In the genomic region with DNA sequence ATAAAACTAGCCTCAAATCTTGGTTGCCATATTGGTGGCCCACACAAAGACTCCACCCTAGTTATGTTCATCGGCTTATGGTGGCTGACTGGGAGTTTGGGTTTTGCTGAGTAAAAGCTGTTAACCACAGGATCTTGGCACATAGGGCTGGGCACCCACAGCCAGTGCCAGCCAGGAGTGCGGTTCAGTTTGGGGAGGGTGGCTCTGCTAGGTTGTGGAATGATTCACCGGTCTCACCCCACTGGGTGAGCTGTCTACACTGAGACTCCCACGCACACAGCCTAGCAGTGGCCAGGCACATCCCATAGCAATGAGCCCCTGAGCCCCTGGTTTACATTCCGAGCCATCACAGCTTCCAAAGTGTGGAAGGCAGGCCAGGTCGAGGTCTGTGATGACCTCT, we compare ENCODE assay signal across 18 mouse cellular contexts. TPM values are rescaled to one million over a fixed set of nuclear protein-coding genes. Genes with fewer than 3 reads are reported as not detected.
DNase-seq lines count a peak whose midpoint lies in the region; ATAC-seq and TF ChIP-seq lines count a peak whose summit lies in the region.
"Had no signal": no experiment of that assay in that cellular context is flagged by ENCODE, and none has a peak within 500 bp of the region (broad histone marks: within the 10 kb centered on the region; RNA-seq: fewer than 3 reads in every experiment).

No protein-coding gene starts in this region.

- no peak for DNase-seq in kidney, postnatal 0 days (ENCODE audit: low spot score)
- DNase-seq in kidney, postnatal 10 days, result no peak
- peak; percentile 51 for DNase-seq in Muller cell, postnatal 12 days (ENCODE audit: inconsistent ontology term)
- peak; percentile 79 for DNase-seq in fibroblast of lung, adult 2 months (ENCODE audit: low read depth)
- no peak for DNase-seq in layer of hippocampus, postnatal 25 days (ENCODE audit: extremely low spot score in 1 of 2, low spot score in 1 of 2)
- DNase-seq in cerebellum, adult 9-11 months, result no peak
- DNase-seq: cerebellum, postnatal 25 days; gastrocnemius, adult 2 months; heart, adult 18-20 months; kidney, postnatal 36 days; liver, embryonic 13.5 days had no signal

- no peaks in the 10 kb centered on the region for H3K27me3 ChIP-seq in kidney, postnatal 0 days (ENCODE audit: insufficient read depth, low read length)
- H3K27me3 ChIP-seq: liver, embryonic 13.5 days; lung, embryonic 15.5 days had no signal

- no peaks in the 10 kb centered on the region for H3K4me1 ChIP-seq in kidney, postnatal 0 days (replicated peaks; ENCODE audit: insufficient read depth, low read length)
- H3K4me1 ChIP-seq: liver, embryonic 13.5 days; lung, embryonic 15.5 days had no signal

- no peak for TF ChIP-seq CTCF in kidney, postnatal 0 days (IDR thresholded peaks at IDR 0.05; ENCODE audit: low read depth)

- peak; percentile 69 for ATAC-seq in kidney, postnatal 0 days (replicated peaks; ENCODE audit: low FRiP score, low read depth)
- 0 out of 2 replicates have a peak, but pooled peaks have one; percentile 14 for ATAC-seq in monocyte, adult 5-6 weeks (replicated peaks; ENCODE audit: insufficient number of reproducible peaks, low FRiP score, low TSS enrichment, poor library complexity, severe bottlenecking)
- ATAC-seq: activated CD4-positive, CD25-positive, alpha-beta regulatory T cell, adult 4 months; forebrain, embryonic 16.5 days had no signal

- H3K36me3 ChIP-seq in kidney, postnatal 0 days (ENCODE audit: insufficient read depth, low read length), result no peaks in the 10 kb centered on the region
- H3K36me3 ChIP-seq: limb, embryonic 10.5 days; liver, embryonic 13.5 days; lung, embryonic 15.5 days had no signal

- no peak overlapping the region for H3K4me3 ChIP-seq in kidney, postnatal 0 days (replicated peaks; ENCODE audit: low read depth, low read length)
- H3K4me3 ChIP-seq: erythroblast, embryonic 14.5 days; gastrocnemius, adult 2 months; limb, embryonic 10.5 days; liver, embryonic 13.5 days; lung, embryonic 15.5 days had no signal

- no peak overlapping the region for H3K9ac ChIP-seq in kidney, postnatal 0 days (ENCODE audit: low read depth, low read length)
- H3K9ac ChIP-seq: liver, embryonic 13.5 days; lung, embryonic 15.5 days had no signal

- no peaks in the 10 kb centered on the region for H3K9me3 ChIP-seq in kidney, postnatal 0 days (replicated peaks; ENCODE audit: low read length)
- H3K9me3 ChIP-seq: limb, embryonic 10.5 days; liver, embryonic 13.5 days; lung, embryonic 15.5 days had no signal

- 52% methylated on average over 6 of the region's 6 CpGs for WGBS in kidney, postnatal 0 days

- no peak overlapping the region for H3K4me2 ChIP-seq in kidney, postnatal 0 days (ENCODE audit: low read length)
- H3K4me2 ChIP-seq: liver, embryonic 13.5 days; lung, embryonic 15.5 days had no signal

- H3K27ac ChIP-seq in kidney, postnatal 0 days, result no peak overlapping the region
- H3K27ac ChIP-seq: gastrocnemius, adult 2 months; limb, embryonic 10.5 days; liver, embryonic 13.5 days; lung, embryonic 15.5 days; stomach, postnatal 0 days had no signal

RNA-seq across cellular contexts. Expression of a gene that starts 25.3 kb away (rescaled TPM):
- polyA plus RNA-seq in kidney, postnatal 0 days (2015; fragmentation: Nextera tagmentation; extraction: Ambion mirVana), result 1,280 and 1,501 TPM in 2 replicates
- total RNA-seq in monocyte, adult 5-6 weeks (2017), result 1,304 to 1,545 TPM (median 1,450 TPM) in 3 replicates
- total RNA-seq in layer of hippocampus, postnatal 25 days (2021), result 100 to 1,000 TPM; 560 to 614 TPM

Comparison
In these comparisons a context has a peak if more than half of its experiments do, and no peak if none do; other contexts are left out.
1. DNase-seq: peak in Muller cell, postnatal 12 days (single experiment) and fibroblast of lung, adult 2 months (single experiment); none in kidney, postnatal 0 days (single experiment), kidney, postnatal 10 days (single experiment), layer of hippocampus, postnatal 25 days (0 of 2) and cerebellum, adult 9-11 months (single experiment).